Mouse (Mus musculus): ENCODE results near the gene Fam98a.

Fam98a gene

DNA sequence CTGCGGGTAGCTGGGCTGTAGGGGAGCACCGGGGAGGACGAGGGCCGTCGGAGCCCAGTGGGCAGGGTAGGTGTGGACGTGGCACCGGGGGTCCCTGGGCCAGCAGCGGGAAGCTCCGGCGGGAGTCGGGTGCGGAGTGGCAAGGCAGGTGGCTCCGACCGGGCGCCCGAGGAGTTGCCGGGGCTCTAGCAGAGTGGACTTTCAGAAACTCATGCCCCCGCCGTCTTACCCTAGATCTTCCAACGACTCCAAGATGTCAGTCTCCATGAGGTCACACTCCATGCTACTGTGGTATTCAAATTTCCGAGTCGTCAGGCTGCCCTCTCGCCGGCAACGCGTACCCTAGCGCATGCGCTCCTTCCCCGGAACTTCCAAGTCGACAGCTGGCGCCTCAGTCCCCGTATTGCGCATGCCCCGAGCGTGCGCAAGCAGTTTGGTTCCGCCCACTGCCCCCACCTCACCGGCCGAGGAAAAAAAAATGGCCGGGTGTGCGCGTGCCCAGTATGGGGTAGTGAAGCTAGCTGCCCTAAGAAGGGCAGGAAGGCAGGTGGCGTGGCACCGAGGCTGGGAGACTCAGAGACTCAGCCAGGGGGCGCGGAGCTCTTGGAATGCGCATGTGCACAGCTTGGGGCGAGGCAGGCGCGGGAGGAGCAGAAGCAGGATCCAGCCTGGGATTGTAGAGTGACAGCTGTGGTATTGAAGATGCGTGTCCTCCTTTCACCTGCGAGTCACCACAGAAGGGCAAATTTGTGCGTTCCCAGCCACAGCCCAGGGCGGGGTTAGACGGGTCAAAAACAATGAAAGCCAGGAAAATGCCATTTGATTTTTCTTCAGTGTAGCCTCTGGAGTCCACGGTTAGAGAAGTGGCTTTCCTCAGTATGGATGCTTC, at the start of gene Fam98a:
Fam98a (minus strand) TSS at position 435 of the 889 bp plus-strand sequence.
- DNase-seq (ENCODE audit: inconsistent age in 2 of 2, low spot score in 1 of 2) = peak; percentile 99 to 100

DNA sequence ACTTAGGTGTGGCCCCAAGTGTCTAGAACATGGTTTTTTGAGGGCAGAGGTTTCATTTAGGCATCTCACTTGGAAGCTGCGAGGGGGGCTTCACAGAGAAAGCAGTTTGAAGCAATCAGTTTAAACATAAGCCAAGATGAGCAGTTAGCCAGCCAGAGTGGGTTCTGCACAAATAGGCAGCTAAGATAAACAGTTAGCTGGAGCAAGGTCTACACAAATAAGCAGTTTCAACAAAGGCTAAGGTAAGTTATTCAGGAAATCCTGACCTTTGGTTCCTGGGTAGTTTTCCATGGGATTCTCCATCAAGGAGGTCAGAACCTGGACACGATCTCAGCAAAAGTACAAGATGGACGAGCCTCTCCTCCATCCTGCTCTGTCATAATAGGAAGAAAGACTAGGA, 46.9 kb upstream of the Fam98a start:
- no peak for DNase-seq (ENCODE audit: inconsistent age in 2 of 2, low spot score in 1 of 2)

DNA sequence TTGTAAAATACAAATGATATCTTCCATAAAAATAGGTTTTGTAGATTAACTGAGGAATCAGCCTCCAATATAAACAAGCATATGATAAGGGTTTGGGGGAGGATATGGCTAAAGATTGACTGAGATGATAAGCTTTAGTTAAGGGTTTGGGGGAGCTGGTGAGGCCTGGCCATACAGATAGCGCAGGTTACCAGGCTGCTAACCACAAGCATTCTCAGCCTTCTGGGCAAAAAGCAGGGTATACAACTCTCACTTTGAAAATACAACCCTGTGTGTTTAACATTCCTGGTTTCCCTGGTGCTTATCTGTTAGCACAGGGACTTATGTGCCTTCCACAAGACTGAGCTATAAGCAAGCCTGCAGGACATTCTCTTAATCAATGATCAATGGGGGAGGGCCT, 31.0 kb upstream of the Fam98a start:
- no peak for DNase-seq (ENCODE audit: inconsistent age in 2 of 2, low spot score in 1 of 2)

DNA sequence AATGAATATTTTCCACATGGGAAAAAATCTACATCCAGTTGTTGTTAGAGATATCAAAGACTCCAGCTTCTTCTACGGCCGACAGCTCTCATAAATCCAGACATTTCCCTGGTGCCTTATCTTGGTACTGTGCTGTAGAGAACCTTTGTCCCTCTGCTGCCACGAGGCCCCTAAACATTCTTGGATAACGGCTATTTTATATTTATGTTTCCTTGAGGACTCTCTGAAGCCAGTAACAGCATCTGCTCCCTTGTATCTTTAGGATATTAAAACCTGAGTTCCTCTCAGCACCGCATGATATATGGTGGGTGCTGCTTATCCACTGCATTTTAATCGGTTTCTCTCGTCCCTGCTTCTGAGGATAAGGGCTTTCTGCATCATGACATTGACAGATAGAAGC, 23.9 kb upstream of the Fam98a start:
- no peak for DNase-seq (ENCODE audit: inconsistent age in 2 of 2, low spot score in 1 of 2)

DNA sequence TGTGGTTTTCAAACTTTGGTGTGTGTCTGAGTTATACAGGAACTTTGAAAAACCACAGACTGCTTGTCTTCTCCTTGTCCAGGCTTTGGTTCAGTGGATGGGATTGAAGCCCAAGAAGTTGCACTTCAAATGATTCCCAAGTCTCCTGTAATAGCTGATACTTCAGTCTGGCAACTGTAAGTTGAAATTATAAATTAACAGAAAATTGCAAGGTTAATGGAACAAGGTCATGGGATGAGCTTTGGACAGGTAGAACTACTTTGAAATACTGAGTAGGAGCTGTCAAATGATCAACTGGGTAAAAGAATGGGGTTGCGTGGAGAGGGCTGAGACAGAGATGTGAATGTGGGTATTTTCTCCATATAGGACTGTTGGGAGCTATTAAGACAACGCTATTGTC, 6.3 kb upstream of the Fam98a start:
- no peak for DNase-seq (ENCODE audit: inconsistent age in 2 of 2, low spot score in 1 of 2)

DNA sequence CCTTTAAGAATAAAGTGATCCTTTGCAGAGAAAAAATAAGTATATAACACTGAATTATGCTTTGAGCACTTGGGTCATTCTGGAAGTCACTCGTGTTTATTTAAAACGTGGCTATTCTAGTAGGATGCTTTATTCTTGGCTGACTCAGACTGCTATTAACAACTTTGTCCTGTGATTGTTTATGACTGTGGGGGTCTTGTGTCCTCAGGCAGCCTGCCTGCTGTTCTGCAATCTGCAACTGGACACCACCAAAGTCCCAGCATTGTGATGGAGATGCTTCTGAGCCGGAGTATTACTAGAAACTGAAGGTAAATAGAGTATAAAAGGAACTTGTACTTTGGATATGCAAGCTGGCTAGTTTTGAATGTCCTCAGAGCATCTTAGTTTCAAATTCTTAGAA, 5.3 kb upstream of the Fam98a start:
- no peak for DNase-seq (ENCODE audit: inconsistent age in 2 of 2, low spot score in 1 of 2)

DNA sequence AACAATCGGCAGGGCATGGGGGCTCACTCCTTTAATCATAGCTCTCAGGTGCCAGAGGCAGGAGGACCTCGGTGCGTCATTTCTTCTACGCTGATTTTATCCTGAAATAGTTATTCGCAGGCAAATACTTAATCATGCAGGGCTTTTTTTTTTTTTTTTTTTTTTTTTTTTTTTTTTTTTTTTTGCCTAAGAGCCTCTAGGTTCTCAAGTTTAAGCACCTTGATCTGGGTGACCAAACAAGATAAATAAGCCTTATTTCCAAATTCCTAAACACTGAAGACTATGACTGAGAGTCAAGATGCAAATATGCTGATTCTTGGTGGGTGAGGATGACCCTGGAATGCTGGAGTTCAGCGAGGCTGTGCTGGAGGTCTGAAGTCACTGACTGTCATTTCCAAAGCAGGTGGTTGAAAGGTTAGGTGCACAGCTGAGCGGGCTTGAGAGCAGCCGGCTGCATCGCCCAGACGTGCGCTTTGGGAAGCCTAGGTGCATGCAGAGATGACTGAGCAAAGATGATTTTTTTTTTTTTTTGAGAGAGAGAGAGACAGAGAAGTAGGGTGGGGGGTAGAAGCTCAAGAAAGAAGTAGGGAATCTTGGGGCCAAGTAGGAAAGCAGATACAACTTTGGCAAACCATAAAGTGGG, 854 bp downstream of the Fam98a start:
- DNase-seq (ENCODE audit: inconsistent age in 2 of 2, low spot score in 1 of 2) = peak in 1 of 2 experiments; percentile 17

DNA sequence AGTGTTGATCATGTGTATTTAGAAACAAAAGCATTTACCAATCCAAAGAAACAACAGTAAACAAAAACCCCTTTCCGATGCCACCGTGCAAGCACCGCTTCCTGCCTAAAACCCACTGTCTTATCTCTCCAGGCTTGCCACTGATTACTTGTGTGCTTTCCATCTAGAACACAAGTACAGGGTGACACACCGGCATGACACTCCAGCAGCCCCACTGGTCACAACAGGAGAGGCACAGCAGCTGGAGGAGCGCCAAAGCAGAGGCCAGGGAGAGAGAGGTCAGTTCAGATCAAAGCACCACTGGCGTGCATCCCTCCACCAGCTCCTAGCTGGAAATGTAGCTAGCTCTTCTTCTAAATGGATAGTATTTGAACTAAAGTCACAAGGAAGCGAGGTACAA, 7.5 kb downstream of the Fam98a start:
- DNase-seq (ENCODE audit: inconsistent age in 2 of 2, low spot score in 1 of 2) = peak; percentile 39

DNA sequence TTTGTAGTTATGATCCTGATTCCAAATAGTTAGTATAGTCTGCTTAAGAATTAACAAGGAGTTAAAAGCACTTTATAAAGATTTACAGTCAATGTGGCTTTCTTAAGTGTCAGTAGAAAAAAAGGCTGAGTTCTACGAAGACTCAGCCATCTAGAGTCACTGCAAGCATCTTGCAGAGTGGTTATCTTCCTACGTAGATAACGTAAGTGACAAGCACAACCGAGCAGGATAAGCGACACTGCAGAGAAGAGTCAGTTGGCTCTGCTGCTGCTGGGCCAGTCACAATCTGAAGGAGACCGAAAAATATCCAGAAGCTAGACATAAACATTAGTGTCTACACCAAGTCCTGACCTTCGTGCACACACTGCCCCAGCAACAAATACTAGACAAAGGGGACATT, 8.3 kb downstream of the Fam98a start:
- no peak for DNase-seq (ENCODE audit: inconsistent age in 2 of 2, low spot score in 1 of 2)

DNA sequence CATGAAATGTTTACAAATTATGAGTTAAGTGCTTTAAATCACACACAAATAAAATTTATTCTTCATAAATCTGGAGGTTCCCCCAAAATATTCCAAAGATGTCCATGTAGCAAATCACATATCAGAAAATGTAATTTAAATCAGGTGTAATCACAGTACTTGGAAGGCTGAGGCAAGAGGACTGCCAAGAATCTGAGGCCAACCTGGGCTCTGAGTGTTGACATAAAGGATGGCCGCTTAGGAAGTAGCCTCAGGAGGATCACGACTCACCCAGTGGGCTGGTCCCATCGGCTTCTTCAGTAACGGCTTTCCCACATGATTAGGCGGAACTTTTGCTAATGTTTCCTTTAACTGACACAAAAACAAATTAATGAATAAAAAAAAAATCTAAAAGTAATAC, 11.9 kb downstream of the Fam98a start:
- DNase-seq (ENCODE audit: inconsistent age in 2 of 2, low spot score in 1 of 2) = no peak

DNA sequence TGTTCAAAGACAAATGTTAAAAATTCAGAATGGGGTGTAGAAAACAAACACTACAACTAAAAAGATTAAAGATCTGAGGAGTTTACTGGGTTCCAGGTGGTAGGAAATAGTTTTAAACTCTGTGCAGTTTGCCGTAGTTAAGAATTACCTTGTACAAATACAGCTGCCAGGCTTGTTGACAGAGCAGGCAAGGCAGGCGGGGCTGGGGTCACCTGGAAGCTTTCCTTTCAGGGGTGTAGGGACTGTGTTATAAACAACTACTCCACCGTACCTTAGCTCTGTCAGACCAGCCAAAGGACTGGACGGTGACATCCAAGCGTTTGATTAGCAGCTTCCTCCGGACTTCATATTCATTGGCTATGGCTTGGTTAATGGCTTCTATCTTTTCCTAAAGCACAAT, 12.6 kb downstream of the Fam98a start:
- no peak for DNase-seq (ENCODE audit: inconsistent age in 2 of 2, low spot score in 1 of 2)

DNA sequence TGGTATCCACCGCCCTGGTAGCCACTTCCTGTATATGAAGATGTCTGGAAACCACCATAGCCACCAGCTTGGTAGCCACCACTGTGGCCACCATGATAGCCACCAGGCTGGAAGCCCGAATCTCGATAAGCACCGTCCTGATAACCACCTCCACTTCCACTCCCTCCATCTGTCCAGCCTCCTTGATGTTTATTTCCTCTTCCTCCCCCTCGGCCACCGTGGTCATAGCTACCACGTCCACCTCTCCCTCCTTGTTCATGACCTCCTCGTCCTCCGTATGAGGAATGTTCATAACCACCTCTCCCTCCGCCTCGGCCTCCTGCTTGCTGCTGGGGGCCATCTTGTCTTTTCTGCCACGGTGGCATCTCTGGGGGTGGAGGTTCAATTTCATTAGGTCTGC, 13.3 kb downstream of the Fam98a start:
- no peak for DNase-seq (ENCODE audit: inconsistent age in 2 of 2, low spot score in 1 of 2)

DNA sequence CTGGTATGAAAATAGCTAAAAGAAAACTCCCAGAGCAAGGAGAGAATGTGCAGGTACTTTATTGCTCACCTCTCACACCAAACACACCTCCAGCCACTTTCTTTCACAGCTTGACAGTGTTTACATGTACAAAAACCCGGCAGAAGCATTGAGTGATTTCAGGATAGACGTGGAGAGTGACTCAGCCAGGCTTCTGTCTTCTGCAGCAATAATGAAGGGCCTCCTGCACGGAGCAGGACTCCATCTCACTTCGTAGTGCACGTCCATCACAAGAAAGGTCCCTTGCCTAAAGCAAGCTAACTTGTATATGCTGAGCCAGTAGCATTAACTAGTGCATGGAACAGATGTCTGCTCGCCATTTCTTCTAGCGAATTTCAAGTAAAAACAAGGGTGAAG, 14.7 kb downstream of the Fam98a start:
- no peak for DNase-seq (ENCODE audit: inconsistent age in 2 of 2, low spot score in 1 of 2)

DNA sequence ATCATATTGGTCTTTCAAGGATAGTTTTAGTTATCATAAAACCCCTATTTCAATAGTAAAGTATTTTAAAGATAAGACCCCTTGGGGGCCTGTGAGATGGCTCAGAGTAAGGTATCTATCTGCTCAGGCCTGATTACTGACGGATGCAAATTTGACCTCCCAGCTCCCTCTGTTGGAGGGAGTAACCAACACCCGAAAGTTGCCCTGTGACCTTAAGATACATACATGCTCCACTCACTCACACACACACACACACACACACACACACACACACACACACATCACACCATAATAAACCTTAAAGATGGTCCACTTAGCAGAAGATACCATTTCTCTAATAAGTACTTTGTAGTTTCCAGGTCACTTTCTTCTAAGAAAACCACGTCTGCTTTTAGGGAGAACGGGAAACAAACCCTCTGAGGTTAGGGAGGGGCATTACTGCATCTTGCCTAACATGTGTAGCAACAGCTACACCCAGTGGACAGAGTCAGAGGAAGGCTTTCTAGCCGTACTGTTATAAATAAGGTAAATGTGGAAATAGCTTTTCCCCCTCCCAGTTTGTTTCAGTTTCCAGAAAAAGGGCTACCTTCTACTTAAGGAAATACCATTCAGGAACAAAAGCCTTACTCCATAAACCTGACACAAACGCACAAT, 15.2 kb downstream of the Fam98a start:
- DNase-seq (ENCODE audit: inconsistent age in 2 of 2, low spot score in 1 of 2) = peak in 1 of 2 experiments; percentile 75

DNA sequence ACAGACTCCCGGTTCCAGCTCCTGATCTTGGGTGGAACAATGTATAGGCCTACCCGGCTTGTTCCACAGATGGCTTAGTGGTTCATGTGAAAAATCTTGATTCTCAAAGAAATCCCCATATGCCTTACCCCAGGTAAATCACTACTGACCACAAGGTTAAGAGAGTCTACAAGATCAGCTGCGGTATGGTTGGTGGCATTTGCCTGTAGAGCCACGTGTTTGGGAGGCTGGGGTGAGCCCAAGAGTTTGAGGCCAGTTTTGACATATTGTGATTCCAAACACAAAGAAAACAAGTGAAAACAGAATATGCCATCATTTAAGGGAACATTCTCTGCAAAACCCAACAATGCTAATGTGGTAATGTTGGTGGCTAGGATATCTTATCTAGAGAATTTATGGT, 16.1 kb downstream of the Fam98a start:
- no peak for DNase-seq (ENCODE audit: inconsistent age in 2 of 2, low spot score in 1 of 2)

DNA sequence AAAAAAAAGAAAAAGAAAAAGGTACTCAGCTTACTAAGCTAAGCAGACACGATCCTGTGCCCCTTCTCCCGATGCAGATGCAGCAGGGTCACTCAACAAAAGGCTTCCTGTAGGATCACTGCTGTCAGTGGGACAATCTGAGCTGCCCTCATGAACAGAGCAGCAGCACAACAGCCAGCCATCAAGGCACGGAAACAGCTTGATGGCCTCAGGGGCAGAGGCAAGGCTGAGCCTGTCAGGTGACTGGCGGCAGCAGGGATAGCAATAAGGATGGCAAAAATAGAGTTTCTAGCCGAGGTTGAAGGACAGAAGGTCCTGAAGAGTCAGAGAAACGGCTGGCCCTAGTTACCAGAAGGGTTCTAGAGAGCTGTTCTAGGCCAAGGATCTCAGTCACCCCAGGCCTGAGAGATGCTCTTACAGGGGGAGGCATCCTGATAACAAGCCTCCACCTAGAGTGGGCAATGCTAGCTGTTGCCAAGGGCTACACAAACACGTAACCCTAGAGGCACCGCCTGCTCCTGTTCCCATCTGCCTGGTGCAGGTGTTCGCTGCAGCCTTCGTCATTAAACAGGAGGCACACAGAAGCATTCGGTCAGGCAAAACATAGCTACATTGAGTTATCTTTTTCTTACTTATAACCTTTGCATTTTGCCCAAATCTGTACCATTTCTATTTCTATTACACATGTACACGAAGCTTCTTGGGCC, 17.3 kb downstream of the Fam98a start:
- no peak for DNase-seq (ENCODE audit: inconsistent age in 2 of 2, low spot score in 1 of 2)

DNA sequence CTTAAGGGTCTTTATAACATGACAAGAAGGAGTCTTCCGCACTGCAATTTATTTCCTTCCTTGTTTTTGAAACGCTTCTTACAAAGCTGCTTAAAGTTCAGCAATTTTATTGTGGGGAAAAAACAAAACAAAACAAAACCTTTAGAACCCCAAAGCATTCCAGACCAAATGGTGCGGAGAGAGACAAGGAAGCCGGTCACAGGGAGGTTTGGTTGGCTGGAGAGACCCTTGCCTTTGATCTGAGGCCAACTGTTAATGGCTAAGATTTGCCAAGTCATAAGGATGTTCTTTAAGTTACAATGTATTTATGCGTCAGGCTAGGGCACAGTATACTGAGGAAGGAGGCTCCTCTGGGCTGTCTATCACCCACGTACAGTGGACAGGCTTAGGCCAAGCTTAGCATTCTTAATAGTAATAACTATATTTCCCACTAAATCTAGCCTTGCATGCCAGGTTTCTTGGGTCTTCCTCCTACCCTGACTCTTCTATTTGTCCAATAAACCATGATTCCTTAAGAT, 19.2 kb downstream of the Fam98a start:
- no peak for DNase-seq (ENCODE audit: inconsistent age in 2 of 2, low spot score in 1 of 2)

DNA sequence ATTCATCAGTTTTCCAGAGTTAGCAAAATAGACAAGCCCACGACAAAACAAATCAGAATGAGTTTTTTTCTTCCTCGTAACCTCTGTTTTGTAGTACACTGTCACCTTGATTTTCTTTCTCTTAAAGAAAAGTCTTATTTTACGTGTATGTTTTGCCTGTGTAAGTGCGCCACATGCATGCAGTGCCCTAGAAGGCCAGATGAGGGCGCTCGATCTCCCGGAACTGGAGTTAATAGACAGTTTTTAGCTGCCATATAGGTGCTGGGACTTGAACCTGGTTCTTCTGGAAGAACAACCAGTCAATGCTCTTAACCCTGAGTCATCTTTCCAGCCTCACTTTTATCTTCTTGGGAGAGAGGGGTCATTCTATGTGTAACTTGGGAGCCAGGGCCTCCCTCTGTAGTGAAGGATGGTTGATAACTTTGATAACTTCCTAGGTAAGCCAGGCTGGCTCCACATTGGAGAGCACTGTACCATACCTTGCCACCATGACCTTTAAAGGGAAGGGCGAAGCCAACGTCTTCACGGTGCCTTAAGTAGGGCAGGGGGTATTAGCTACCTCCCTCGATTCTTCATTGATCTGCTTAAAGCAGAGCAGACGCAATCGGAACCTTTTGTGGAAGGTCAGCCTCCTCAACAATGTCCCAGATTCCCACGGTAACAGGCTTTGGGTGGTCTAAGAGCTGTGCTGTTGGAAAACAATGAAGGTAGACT, 22.4 kb downstream of the Fam98a start:
- DNase-seq (ENCODE audit: inconsistent age in 2 of 2, low spot score in 1 of 2) = no peak

DNA sequence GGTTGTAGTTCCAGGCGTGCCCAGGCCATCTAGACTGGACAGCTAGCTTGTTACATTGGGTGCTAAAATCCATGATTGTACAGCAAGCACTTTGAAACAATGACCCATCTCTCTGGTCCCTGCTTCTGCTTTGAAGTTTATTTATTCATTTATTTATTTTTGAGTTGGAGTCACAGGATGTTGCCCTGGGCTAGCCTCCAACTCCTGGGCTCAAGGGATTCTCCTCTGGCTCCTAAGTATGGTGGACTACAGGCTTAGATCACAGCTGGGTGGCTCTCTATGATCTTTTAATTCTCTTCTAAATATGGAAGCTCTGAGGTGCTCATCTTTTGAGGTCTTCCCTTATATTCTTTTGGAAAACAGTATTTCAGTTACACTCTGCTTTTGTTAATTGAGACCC, 25.3 kb downstream of the Fam98a start:
- DNase-seq (ENCODE audit: inconsistent age in 2 of 2, low spot score in 1 of 2) = no peak

DNA sequence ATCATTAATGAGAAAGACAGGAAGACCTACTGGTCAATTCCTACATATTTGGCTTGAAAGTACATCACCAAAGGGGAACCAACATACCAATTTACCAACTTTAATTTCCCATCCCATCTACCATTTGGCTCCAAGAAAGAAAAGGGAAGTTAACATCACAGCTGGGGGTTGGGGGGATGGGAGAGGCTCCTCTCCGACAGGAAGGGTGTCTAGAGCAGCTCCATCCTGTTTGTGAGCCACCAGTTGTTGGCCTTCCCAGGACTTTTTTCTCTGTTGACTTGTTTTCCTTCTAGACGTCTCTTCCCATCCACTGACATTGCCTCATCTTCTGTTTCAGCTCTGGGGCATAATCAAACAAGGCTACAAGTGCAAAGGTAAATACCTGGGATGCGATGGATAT, 27.9 kb downstream of the Fam98a start:
- peak; percentile 27 to 62 for DNase-seq (ENCODE audit: inconsistent age in 2 of 2, low spot score in 1 of 2)

All from adrenal gland, adult (tissue).